Mouse (Mus musculus) natural killer cell, adult 2 months (primary cell): Measurements from ENCODE around the gene Tex9.
"Not testable (repeated sequence)": the region's sequence is repeated elsewhere in the genome, so short reads cannot be mapped to it uniquely, and the experiment has no call there.

Experiments
- DNase-seq, 2 experiments: peaks; one replicate each; pipeline ENCODE4 v3.0.0; 2022; ENCODE audit warnings: low spot score in 2 of 2

Gene Tex9

DNA sequence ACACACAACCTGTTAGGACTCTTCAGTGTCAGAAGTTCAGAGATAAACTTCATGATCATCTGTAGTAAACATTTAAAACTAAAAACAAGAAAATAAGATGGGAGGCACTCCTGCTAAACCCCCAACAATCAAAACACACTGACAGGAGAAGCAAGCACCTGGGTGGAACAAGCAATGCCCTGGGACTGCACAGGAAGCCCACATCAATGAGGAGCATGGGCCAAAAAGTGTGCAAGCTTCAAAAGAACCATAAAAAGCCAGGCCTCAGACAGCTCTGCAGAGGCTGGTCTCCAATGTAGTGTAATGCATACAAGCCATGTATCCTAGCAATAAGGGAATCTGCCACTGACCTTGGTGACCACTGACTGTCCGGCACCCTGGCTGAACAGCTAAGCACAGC is 12.7 kb downstream of the Tex9 start:
- no peak for DNase-seq

DNA sequence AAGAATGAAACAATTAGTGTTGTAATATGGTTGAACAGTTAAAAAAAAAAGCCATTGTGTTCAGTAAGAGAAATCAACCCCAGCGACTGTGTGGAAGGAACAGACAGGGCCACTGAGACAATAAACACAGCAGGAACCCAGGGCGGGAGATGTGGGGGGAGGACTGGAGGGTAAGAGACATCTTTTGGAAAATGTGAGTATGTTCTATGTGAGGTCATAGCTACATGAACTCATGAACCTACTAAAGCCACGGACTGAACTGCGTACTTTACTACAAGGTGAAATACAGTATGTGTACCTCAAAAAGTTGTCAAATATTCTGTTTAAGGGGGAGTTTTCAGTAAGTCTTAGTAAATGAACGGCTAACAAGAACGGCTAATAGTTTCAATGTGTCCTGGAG is 14.7 kb downstream of the Tex9 start:
- DNase-seq, result no peak

- no peak for DNase-seq
Measured at GRCm38 (mm10) chr9:72475511-72475910, 16.5 kb downstream of the Tex9 start.

GRCm38 (mm10) chr9:72469851-72470250 is 22.2 kb downstream of the Tex9 start:
- DNase-seq, result no peak

DNA sequence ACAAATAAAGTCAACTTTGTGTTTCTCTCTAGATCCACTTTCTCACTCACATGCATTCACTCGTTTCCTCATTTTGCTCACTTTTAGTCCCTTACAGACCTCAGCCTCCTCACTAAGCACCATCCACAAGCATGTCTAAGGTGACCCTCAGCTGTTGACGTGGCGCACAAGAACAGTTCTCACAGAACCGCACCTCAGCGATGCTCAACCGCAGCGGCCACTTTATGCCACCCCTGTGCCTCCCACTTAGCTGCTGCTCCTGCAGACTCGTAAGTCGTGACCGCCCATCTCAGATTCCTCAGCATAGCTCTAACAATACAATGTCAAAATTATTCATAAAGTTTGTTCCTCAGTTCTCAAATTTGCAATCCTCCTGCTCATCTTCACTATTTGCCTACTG is 23.4 kb downstream of the Tex9 start:
- DNase-seq, result peak in 1 of 2 experiments; percentile 24

GRCm38 (mm10) chr9:72467551-72468407 is 24.2 kb downstream of the Tex9 start:
- DNase-seq, result peak; percentile 43 to 55

GRCm38 (mm10) chr9:72465754-72466181 is 26.2 kb downstream of the Tex9 start:
- peak; percentile 41 to 44 for DNase-seq

DNA sequence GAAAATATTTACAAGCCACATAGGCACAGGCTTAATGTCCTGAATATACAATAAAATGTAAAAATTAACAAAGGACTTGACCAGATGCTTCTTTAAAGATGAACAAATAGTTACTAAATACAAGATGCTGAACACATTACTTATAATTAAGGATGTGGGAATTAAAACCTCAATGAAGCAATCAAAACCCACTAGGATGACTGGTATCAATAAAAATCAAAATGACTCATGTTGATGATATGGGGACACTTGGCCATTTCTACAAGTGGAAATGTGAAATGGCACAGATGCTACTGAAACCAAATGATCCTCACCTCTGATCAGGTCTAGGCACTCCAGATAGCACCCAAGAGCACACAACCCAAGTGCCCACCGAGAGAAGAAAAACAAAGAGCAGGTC is 27.2 kb downstream of the Tex9 start:
- DNase-seq, result no peak

DNA sequence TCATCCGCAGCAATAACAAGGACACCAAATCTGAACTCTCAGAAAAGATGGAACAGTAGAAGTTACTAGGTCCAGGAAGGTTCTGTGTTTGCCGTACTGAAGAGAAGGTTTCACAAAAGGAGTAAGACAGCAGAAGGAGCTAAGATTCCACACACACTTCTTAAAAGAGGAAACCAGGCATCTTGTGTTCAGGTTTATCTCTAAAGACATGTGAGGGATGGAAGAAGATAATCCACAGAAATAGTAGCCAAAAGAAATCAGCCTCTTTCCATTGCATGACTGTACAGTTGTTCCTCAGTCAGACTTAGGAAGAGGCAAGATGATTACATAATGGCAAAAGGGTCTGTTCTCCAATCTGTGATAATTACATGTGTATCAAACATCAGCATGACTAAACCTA is 29.6 kb downstream of the Tex9 start:
- no peak for DNase-seq

- DNase-seq, result no peak
Measured at GRCm38 (mm10) chr9:72460767-72461166, 31.2 kb downstream of the Tex9 start.

GRCm38 (mm10) chr9:72459703-72460102 is 32.3 kb downstream of the Tex9 start:
- DNase-seq, result no peak

DNA sequence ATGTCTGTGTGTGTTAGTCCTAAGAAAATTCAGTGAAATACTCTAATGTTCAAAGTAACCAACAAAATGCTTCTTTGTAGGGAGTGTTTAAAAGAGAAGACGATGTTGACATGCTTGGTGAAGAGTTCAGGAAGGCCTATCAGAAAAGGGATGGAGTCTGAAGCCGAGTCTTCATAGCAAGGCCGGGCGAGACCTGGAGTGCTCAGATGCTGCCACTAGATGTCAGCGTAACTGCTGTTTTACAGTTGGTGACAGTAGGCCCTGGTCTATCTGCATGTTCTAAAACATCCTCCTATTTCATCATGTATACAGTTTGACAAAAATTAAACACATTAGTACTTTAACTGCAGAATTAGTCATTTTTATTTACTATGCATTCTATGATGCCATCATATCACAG is 33.8 kb downstream of the Tex9 start:
- DNase-seq, result peak; percentile 56 to 72

DNA sequence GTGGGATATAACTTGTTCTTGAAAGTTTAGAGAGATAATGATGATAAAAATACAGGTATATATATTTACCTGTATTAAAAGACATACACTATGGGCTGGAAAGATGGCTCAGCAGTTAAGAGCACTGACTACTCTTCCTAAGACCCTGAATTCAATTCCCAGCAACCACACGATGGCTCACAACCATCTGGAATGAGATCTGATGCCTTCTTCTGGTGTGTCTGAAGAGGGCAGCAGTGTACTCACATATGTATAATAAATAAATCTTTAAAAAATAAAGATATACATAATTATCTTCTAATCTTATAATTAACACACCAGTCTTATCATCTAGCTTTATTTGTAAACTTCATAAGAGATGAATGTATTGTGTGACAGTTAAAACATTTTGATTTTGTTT is 35.6 kb downstream of the Tex9 start:
- DNase-seq, result no peak

DNA sequence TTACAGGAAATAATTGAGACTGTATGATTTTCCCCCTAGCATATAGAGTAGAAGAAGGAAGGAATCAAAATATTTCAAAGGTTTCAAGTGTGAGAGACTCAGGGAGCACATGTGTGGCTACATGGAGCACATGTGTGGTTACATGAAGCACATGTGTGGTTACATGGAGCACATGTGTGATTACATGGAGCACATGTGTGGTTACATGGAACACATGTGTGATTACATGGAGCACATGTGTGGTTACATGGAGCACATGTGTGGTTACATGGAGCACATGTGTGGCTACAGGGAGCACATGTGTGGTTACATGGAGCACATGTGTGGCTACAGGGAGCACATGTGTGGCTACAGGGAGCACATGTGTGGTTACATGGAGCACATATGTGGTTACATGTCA is 37.7 kb downstream of the Tex9 start:
- DNase-seq, result not testable (repeated sequence)

DNA sequence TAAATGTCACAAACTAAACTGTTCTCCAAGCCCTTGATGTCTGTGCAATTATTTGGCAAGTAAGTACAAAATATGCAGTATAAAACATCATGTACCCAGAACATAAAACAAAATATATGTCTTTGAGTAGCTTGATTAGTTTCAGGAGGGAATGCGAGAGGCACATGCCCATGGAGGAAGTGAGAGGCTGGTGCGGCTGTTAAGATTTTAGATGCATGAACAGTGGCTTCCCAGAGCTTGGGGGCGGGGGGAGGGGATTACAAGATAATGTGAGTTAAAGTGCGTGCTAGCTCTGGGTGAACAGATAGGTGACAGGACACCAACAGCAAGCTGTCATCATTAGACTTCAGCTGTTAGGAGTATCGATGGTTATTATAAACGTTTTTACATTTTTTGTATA is 40.9 kb downstream of the Tex9 start:
- no peak for DNase-seq

DNA sequence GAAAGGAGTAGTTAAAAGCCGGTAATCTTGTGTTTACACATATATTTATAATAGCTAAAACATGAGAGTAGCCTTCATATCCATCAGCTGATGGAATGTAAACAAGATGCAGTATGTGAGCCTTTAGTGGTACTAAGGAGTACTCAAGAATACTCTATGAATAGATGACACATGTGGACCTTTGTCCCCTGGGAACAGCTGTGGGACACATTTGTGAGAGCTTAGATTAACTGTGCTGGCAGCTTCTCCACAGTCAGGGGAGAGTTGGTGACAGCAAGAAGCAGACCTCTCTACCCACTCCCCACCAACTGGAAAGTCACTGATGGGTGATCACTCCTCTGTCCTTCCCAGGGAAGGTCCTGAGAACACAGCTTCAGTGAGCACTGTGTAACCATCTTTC is 41.6 kb downstream of the Tex9 start:
- no peak for DNase-seq

DNA sequence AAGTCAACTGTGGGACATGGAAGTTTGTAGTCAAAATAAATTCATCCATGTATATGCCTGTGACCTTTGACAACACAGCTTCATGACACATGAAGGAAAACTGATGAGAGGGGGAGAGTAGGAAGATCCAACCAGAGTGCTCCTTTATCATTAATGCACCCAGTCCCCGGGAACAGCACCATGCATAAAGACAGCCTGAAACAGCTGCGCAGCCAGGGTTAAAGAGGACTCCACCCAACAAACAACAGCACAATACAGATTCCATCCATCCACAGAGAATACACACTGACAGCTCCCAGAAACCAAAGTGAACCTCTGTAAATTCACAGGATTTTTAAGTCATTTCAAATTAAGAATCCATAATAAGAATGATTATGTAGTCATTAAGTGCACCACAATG is 42.2 kb downstream of the Tex9 start:
- DNase-seq, result no peak

GRCm38 (mm10) chr9:72449367-72449766 is 42.6 kb downstream of the Tex9 start:
- peak; percentile 30 to 32 for DNase-seq

DNA sequence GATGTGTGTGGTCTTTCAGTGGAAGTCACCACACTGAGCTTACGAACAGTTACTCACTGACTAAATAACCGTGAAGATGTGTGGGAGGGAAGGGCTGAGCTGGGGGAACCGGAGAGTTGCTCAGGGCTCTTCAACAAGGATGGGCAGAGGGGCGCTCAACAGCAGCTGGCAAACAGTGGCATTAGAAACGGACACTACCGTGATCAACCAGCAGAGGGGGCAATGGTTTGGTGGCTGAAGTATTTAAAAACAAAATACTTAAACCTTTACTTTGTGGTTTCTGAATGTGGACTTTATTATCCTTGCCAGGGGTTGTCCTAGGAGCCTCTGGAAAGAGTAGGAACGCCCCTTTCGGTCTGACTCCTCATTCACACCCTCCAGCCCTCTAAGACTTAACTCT is 44.0 kb downstream of the Tex9 start:
- peak; percentile 66 to 72 for DNase-seq

GRCm38 (mm10) chr9:72441927-72442715 is 49.9 kb downstream of the Tex9 start:
- no peak for DNase-seq

- DNase-seq, result no peak
Measured at GRCm38 (mm10) chr9:72440948-72441926, 50.8 kb downstream of the Tex9 start.

GRCm38 (mm10) chr9:72440358-72440757 is 51.7 kb downstream of the Tex9 start:
- DNase-seq, result no peak
